Mouse (Mus musculus) ES-Bruce4 (cell line): ENCODE results near the gene Mrps34. TPM values are rescaled to one million over a fixed set of nuclear protein-coding genes. Genes with fewer than 3 reads are reported as not detected.
A peak's percentile ranks its signal among the peaks of the same experiment; 100 is the strongest.
"Not testable (repeated sequence)": the region's sequence is repeated elsewhere in the genome, so short reads cannot be mapped to it uniquely, and the experiment has no call there.

Experiments
- H3K27ac ChIP-seq: 2 replicates; pipeline ENCODE4 v1.5.1; 2012; ENCODE audit warnings: low read length, inconsistent platforms; ENCODE audit not compliant: insufficient read depth
- H3K27me3 ChIP-seq: 2 replicates; pipeline ENCODE4 v1.6.1; 2012; ENCODE audit warnings: mild to moderate bottlenecking, low read length, inconsistent platforms; ENCODE audit not compliant: control insufficient read depth, poor library complexity, insufficient read depth, severe bottlenecking
- H3K36me3 ChIP-seq: 2 replicates; pipeline ENCODE4 v1.6.1; 2012; ENCODE audit warnings: inconsistent platforms, mild to moderate bottlenecking, low read length, moderate library complexity; ENCODE audit not compliant: control insufficient read depth, poor library complexity, insufficient read depth, severe bottlenecking
- H3K4me1 ChIP-seq: one replicate; pipeline ENCODE4 v1.8.1; 2011; ENCODE audit warnings: low read length; ENCODE audit not compliant: control insufficient read depth, insufficient read depth
- H3K4me3 ChIP-seq: 2 replicates; pipeline ENCODE4 v1.5.1; 2011; ENCODE audit warnings: low read depth, mild to moderate bottlenecking, low read length
- H3K9ac ChIP-seq: 2 replicates; pipeline ENCODE4 v1.6.1; 2012; ENCODE audit warnings: low read depth, mild to moderate bottlenecking, inconsistent platforms; ENCODE audit not compliant: poor library complexity, severe bottlenecking
- H3K9me3 ChIP-seq: replicated peaks from 2 replicates; pipeline ENCODE4 v1.6.1; 2012; ENCODE audit warnings: mild to moderate bottlenecking, low read length, inconsistent platforms; ENCODE audit not compliant: control insufficient read depth, poor library complexity, insufficient read depth, severe bottlenecking
- CTCF ChIP-seq: IDR thresholded peaks from one replicate; pipeline ENCODE4 v1.8.1; 2011; ENCODE audit warnings: low read depth, low read length
- EP300 ChIP-seq: IDR thresholded peaks from 2 replicates; pipeline ENCODE4 v1.6.1; 2011; ENCODE audit warnings: low read depth, low read length; ENCODE audit not compliant: insufficient read depth
- POLR2A ChIP-seq: IDR thresholded peaks from one replicate; pipeline ENCODE4 v1.8.1; 2011; ENCODE audit warnings: low read length; ENCODE audit not compliant: insufficient read depth
- polyA plus RNA-seq: library from polyadenylated mRNA; stranded (reverse); fragments of >200 nt; gene quantifications from 2 replicates; pipeline ENCODE4 v1.2.4, GENCODE M21; 2011; ENCODE audit warnings: low read depth; ENCODE audit not compliant: missing spikeins, insufficient read depth, insufficient read length

Gene Mrps34
- polyA plus RNA-seq, 1 experiment: 29.9 TPM

DNA sequence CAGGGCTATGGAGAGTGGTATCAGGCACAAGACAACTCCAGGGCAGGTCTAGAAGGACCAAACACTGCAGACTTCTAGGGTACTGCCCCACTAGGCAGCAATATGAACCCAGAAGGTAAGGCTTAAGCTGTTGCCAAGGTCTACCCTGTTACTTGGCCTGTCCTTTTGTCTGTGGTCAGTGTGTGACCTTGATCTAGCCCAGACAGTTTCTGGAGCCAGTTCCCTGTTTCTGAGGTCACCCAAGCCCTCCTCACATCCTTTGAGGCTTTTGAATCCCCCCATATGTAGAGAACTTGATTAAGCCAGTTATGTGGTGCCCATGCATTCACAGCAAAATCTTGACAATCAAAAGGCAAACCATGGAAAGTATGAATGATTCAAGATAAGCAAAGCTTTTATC is 40.8 kb downstream of the Mrps34 start:
- TF ChIP-seq EP300 (no peak), CTCF (no peak), POLR2A (no peak)
- no peaks in the 10 kb centered on the region for H3K4me1 ChIP-seq
- no peak overlapping the region for H3K4me3 ChIP-seq
- no peaks in the 10 kb centered on the region for H3K9me3 ChIP-seq
- H3K9ac ChIP-seq: no peak overlapping the region
- H3K27me3 ChIP-seq: no peaks in the 10 kb centered on the region
- H3K27ac ChIP-seq: no peak overlapping the region
- 0 out of 2 replicates have a peak, but pooled peaks cover 2% of the 10 kb centered on the region for H3K36me3 ChIP-seq

DNA sequence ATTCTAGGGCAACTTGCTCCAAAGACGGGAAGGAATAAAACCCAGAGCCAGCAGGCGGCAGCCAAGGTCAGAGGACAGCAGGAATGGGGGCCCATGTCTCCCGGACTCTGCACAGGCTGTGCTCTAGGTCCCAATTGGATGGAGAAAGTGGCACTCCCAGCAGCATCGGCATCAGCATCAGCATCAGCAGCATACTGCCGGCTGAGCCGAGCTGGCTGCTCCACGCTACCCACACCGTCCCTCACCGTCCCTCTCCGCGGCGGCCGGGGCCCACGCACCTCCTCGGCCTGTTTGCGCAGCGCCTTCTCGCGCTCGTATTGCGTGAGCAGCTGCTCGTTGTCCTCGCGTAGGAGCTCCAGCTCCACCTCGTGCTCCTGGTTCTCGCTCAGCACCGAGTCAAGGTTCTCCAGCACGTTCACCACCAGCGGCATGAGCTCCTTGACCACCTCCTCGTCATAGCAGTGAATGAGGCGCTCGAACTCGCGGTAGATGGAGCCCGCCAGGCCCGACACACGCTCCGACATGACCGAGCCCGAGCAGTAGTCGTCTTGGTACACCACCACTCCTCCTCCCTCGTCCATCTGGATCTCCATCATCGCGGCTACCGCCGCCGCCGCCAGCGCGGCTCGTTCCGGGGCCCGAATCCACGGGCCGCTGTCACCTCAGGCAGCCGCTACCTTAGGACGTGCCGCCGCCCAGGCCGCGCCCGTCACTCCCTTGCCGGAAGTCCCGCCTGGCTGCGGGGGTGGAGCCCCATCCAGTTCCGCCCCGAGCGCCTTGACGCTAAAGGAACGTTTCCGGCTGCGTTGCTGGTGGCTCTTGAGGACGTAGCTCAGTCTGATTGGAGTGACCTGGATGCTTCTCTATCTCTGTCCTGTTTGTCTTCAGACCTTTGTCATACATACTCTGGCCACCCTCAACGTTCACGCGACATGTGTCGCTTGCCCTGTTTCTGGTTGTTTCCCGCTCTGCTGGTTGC is 41.6 kb downstream of the Mrps34 start, which contains the start of gene Mapk8ip3:
Mapk8ip3 (minus strand) TSS at position 719 of the 979 bp plus-strand sequence.
- Histone ChIP-seq H3K27ac (0 out of 2 replicates have a peak within 1 kb of the TSS, but pooled peaks have one; percentile 33), H3K4me3 (peak within 1 kb of the TSS; percentile 91), H3K9me3 (no peaks in the 10 kb centered on the region), H3K9ac (peak within 1 kb of the TSS; percentile 9), H3K36me3 (peaks cover 3% of the 10 kb centered on the region), H3K27me3 (no peaks in the 10 kb centered on the region), H3K4me1 (no peaks in the 10 kb centered on the region)
- TF ChIP-seq EP300 (0 out of 2 replicates have a peak, but pooled peaks have one; percentile 40), POLR2A (peak; percentile 96), CTCF (peak; percentile 35)

DNA sequence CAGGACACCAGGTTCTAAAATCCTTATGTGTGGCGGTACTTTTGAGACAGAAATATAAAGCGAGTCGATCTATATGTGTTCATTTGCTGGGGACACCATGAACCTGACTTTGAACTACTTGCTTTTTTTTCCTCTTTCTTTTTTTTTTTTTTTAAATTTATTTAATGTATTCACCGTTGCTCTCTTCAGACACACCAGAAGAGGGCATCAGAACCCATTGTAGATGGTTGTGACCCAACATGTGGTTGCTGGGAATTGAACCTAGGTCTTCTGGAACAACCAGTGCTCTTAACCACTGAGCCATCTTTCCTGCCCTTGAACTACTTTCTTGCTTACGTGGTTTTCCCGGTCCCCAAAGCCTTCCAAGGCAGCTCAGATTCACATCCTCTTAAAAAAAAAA is 42.4 kb downstream of the Mrps34 start:
- Histone ChIP-seq H3K9me3 (no peaks in the 10 kb centered on the region), H3K36me3 (peaks cover 6% of the 10 kb centered on the region), H3K27me3 (no peaks in the 10 kb centered on the region), H3K27ac (0 out of 2 replicates have a peak overlapping the region, but pooled peaks have one; percentile 33), H3K4me1 (no peaks in the 10 kb centered on the region), H3K4me3 (peak overlapping the region; percentile 91), H3K9ac (peak overlapping the region; percentile 9)
- TF ChIP-seq POLR2A (no peak), EP300 (no peak), CTCF (no peak)

DNA sequence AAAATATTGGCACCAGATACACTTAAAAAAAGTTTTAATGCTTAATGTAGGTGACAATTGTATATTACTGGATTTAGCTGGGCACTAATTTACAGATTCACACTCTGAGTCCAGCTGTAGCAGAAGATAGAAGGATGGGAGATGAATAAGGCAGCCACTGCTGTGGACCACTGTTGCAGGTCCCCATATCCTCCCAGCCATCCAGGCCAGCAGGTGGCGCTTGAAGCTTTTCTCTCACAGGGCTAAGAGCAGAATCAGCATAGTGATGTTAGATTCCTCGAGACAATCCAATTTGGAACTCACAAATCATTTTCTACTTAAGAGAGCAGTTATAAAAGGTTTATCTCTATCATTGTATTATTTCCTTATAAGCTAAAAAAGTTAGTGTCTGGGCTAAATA is 47.5 kb downstream of the Mrps34 start:
- H3K9me3 ChIP-seq, H3K4me1 ChIP-seq, H3K27ac ChIP-seq, H3K27me3 ChIP-seq, H3K9ac ChIP-seq, H3K4me3 ChIP-seq: not testable (repeated sequence)
- peak; percentile 50 for TF ChIP-seq CTCF
- peaks cover 40% of the 10 kb centered on the region for H3K36me3 ChIP-seq

DNA sequence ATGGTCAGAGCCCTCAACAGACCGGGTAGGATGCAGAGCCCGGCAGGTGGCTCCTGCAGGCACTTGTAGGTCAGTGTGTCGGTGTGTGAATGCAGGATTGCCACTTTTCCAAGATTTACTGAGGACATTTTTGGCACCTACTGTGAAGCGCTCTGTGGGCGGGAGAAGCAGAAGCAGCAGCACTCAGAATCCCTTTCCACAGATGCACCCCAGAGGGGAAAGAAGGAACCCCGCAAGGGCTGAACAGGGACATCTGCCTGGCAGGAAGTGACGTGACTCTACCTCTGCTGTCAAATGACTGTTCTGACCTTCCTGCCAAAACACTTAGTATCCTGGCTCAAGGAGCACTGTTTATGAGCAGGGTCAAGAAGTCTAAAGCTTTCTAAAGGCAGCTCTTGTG is 48.1 kb downstream of the Mrps34 start:
- Histone ChIP-seq H3K4me1 (no peaks in the 10 kb centered on the region), H3K9ac (no peak overlapping the region), H3K27ac (no peak overlapping the region), H3K27me3 (no peaks in the 10 kb centered on the region), H3K36me3 (peaks cover 46% of the 10 kb centered on the region), H3K4me3 (no peak overlapping the region), H3K9me3 (no peaks in the 10 kb centered on the region)
- no peak for TF ChIP-seq EP300
- TF ChIP-seq POLR2A: no peak
- no peak for TF ChIP-seq CTCF

DNA sequence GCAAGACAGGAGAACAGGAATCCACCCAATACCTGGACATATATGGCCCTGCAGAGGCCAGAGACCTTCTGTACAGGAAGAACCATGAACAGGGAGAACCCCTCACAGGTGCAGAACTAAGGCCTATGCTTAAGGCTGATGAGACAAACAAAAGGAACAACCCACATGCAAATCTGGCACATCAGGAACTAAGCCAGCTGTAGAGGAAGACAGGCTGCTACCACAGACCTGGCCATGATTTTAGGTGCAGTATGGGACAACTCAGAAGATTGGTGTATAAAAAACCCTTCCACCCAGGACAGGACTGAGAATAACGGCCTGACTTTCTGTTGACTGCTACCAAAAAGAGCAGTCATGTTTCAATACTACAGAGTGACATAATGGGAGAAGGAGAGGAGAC is 48.7 kb downstream of the Mrps34 start:
- H3K4me1 ChIP-seq, H3K4me3 ChIP-seq, H3K27me3 ChIP-seq, H3K9ac ChIP-seq, H3K27ac ChIP-seq, H3K9me3 ChIP-seq: not testable (repeated sequence)
- peaks cover 51% of the 10 kb centered on the region for H3K36me3 ChIP-seq

Other genes starting within 250 kb of the Mrps34 start
- gene Slc9a3r2, start 244.8 kb upstream of the Mrps34 start, polyA plus RNA-seq: 10.3 and 13.5 TPM in 2 replicates
- 1.6 TPM in 1 of 2 replicates, not detected in the other for gene Npw, start 236.7 kb upstream of the Mrps34 start, polyA plus RNA-seq
- gene Zfp598, start 225.4 kb upstream of the Mrps34 start, polyA plus RNA-seq: 39.0 and 42.1 TPM in 2 replicates
- gene Syngr3, start 205.2 kb upstream of the Mrps34 start, polyA plus RNA-seq: 8.1 and 8.9 TPM in 2 replicates
- gene Gfer, start 199.0 kb upstream of the Mrps34 start, polyA plus RNA-seq: 79.6 and 84.0 TPM in 2 replicates
- gene Noxo1, start 198.9 kb upstream of the Mrps34 start, polyA plus RNA-seq: 1.2 and 2.3 TPM in 2 replicates
- 43.3 and 44.4 TPM in 2 replicates for gene Tbl3, start 187.5 kb upstream of the Mrps34 start, polyA plus RNA-seq
- not detected in 2 replicates for gene Rnf151, start 177.1 kb upstream of the Mrps34 start, polyA plus RNA-seq
- gene Rps2, start 177.0 kb upstream of the Mrps34 start, polyA plus RNA-seq: 1,670 and 1,851 TPM in 2 replicates
- gene Ndufb10, start 170.6 kb upstream of the Mrps34 start, polyA plus RNA-seq: 88.7 and 90.9 TPM in 2 replicates
- gene Rpl3l, start 167.3 kb upstream of the Mrps34 start, polyA plus RNA-seq: 0.65 TPM in 1 of 2 replicates, not detected in the other
- 27.8 and 34.5 TPM in 2 replicates for gene Msrb1, start 158.5 kb upstream of the Mrps34 start, polyA plus RNA-seq
- gene Hs3st6, start 142.1 kb upstream of the Mrps34 start, polyA plus RNA-seq: 0.72 TPM in 1 of 2 replicates, not detected in the other
- gene Meiob, start 90.8 kb upstream of the Mrps34 start, polyA plus RNA-seq: not detected in 2 replicates
- 26.9 and 30.2 TPM in 2 replicates for gene Hagh, start 55.0 kb upstream of the Mrps34 start, polyA plus RNA-seq
- gene Fahd1, start 44.8 kb upstream of the Mrps34 start, polyA plus RNA-seq: 11.2 and 11.7 TPM in 2 replicates
- 3.0 and 3.8 TPM in 2 replicates for gene Igfals, start 29.1 kb upstream of the Mrps34 start, polyA plus RNA-seq
- 29.8 and 39.0 TPM in 2 replicates for gene Nubp2, start 8.8 kb upstream of the Mrps34 start, polyA plus RNA-seq
- gene Spsb3, start 8.5 kb upstream of the Mrps34 start, polyA plus RNA-seq: 10.5 and 13.8 TPM in 2 replicates
- 4.0 and 6.8 TPM in 2 replicates for gene Eme2, start within 50 bp of the Mrps34 start, polyA plus RNA-seq
- 31.1 and 32.3 TPM in 2 replicates for gene Nme3, start 1.4 kb downstream of the Mrps34 start, polyA plus RNA-seq
- 54.8 and 59.5 TPM in 2 replicates for gene Mapk8ip3, start 41.9 kb downstream of the Mrps34 start, polyA plus RNA-seq
- gene Jpt2, start 65.6 kb downstream of the Mrps34 start, polyA plus RNA-seq: 220 and 226 TPM in 2 replicates
- 18.1 and 19.4 TPM in 2 replicates for gene Cramp1l, start 120.7 kb downstream of the Mrps34 start, polyA plus RNA-seq
- gene Ift140, start 121.0 kb downstream of the Mrps34 start, polyA plus RNA-seq: 24.2 and 32.6 TPM in 2 replicates
- gene Tmem204, start 188.5 kb downstream of the Mrps34 start, polyA plus RNA-seq: 0.70 TPM in 1 of 2 replicates, not detected in the other
- 17.1 and 18.3 TPM in 2 replicates for gene Telo2, start 220.9 kb downstream of the Mrps34 start, polyA plus RNA-seq
- not detected in 2 replicates for gene Ptx4, start 225.6 kb downstream of the Mrps34 start, polyA plus RNA-seq
- 16.0 and 20.9 TPM in 2 replicates for gene Clcn7, start 238.3 kb downstream of the Mrps34 start, polyA plus RNA-seq